Mouse (Mus musculus): ENCODE measurements around the gene Mdfic.

- no peak for TF ChIP-seq GATA1 (IDR thresholded peaks at IDR 0.05; ENCODE audit: low read length)
- no peak for TF ChIP-seq TAL1 (IDR thresholded peaks at IDR 0.05; ENCODE audit: low read length)
Observed at GRCm38 (mm10) chr6:15724304-15724703, 3.8 kb downstream of the Mdfic start.
